Mouse (Mus musculus): ENCODE measurements at regions not wholly inside any gene's neighbourhood (a gene's known extent, or its start where the extent isn't known, plus 50 kb on each side); places are given as distances from the start of the nearest gene placed in this dataset.

GRCm38 (mm10) chr13:100943206-100943848 is 110.1 kb upstream of the Slc30a5 start:
- Histone ChIP-seq H3K9ac (no peak overlapping the region), H3K36me3 (no peaks in the 10 kb centered on the region), H3K27ac (no peak overlapping the region), H3K4me2 (no peak overlapping the region), H3K4me3 (no peak overlapping the region), H3K9me3 (replicated peaks) (no peaks in the 10 kb centered on the region), H3K4me1 (no peaks in the 10 kb centered on the region), H3K27me3 (replicated peaks) (no peaks in the 10 kb centered on the region)
- 53% methylated on average over 5 of the region's 5 CpGs for WGBS (ENCODE audit: insufficient replicate concordance)
- no peak for ATAC-seq

DNA sequence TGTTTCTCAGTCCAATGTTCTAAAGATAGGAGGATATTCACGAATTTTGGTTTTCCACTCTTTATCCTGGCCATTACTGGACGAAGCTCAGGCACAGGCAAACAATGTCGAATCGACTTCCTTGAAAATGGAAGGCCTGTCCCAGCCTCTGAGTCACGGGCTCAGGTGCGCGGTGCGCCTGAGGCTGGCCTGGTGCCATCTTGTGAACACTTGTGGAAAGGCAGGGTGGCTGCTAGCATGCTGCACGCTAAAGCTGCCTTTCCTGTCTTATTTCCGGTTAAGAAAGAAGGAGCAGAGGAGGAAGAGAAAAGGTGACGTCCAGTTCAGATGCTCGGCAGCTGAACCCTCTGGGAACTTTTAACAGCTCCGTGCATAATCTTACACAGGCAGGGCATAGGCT is 107.6 kb upstream of the Slc30a5 start:
- no peaks in the 10 kb centered on the region for H3K9me3 ChIP-seq (replicated peaks)
- H3K27me3 ChIP-seq (replicated peaks) = no peaks in the 10 kb centered on the region
- WGBS (ENCODE audit: insufficient replicate concordance) = 60% methylated on average over 13 of the region's 13 CpGs
- ATAC-seq = no peak
- H3K4me2 ChIP-seq = no peak overlapping the region
- H3K27ac ChIP-seq = no peak overlapping the region
- no peak overlapping the region for H3K9ac ChIP-seq
- no peak overlapping the region for H3K4me3 ChIP-seq
- no peaks in the 10 kb centered on the region for H3K36me3 ChIP-seq
- H3K4me1 ChIP-seq = no peaks in the 10 kb centered on the region

GRCm38 (mm10) chr13:100939677-100940076 is 106.5 kb upstream of the Slc30a5 start:
- H3K4me2 ChIP-seq = no peak overlapping the region
- no peaks in the 10 kb centered on the region for H3K27me3 ChIP-seq (replicated peaks)
- no peak overlapping the region for H3K4me3 ChIP-seq
- no peak overlapping the region for H3K27ac ChIP-seq
- WGBS (ENCODE audit: insufficient replicate concordance) = 33% methylated on average over 4 of the region's 4 CpGs
- no peaks in the 10 kb centered on the region for H3K36me3 ChIP-seq
- no peaks in the 10 kb centered on the region for H3K9me3 ChIP-seq (replicated peaks)
- H3K4me1 ChIP-seq = no peaks in the 10 kb centered on the region
- no peak overlapping the region for H3K9ac ChIP-seq
- ATAC-seq = no peak

DNA sequence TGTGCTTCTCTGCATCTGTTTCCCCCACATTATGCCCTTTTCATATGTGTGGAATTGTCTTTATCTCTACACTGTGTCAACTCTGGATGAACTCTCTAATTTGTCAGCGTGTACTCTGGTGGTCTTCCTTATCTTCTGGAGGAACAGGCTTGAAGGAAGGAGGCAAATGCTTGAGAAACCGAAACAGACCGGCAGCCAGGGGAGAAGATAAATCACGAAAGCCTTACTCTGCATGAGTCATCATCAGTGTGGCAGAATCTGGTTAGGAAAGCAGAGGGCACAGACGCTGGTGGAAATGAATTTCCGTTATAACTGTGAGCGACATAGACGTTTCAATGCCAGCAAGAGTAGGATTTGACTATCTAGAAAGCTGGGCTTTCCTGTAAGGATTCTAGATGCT is 100.0 kb upstream of the Slc30a5 start:
- H3K4me3 ChIP-seq = no peak overlapping the region
- WGBS (ENCODE audit: insufficient replicate concordance) = 48% methylated on average over 8 of the region's 8 CpGs
- H3K27me3 ChIP-seq (replicated peaks) = no peaks in the 10 kb centered on the region
- H3K36me3 ChIP-seq = no peaks in the 10 kb centered on the region
- no peak for ATAC-seq
- no peak overlapping the region for H3K9ac ChIP-seq
- H3K4me1 ChIP-seq = no peaks in the 10 kb centered on the region
- no peak overlapping the region for H3K4me2 ChIP-seq
- H3K9me3 ChIP-seq (replicated peaks) = no peaks in the 10 kb centered on the region
- H3K27ac ChIP-seq = no peak overlapping the region

DNA sequence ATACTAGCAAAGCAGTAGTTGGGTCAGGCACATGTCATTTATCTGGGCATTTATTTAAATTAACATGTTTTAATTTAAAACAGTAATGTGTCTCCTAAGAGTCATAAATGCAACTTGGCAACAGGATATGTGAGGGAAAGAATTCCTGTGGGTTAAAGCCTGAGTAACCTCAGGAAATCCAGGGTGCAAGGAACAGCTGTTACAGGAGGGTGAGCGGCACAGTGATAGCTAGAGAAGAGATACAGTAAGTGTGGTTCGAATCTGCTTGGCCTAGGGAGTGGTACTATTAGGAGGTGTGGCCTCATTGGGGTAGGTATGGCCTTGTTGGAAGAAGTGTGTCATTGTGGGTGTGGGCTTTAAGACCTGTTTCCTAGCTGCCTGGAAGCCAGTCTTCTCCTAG is 66.3 kb upstream of the Slc30a5 start:
- no peak overlapping the region for H3K4me2 ChIP-seq
- WGBS (ENCODE audit: insufficient replicate concordance) = 71% methylated on average over 2 of the region's 2 CpGs

GRCm38 (mm10) chr13:100893871-100894270 is 60.6 kb upstream of the Slc30a5 start:
- no peaks in the 10 kb centered on the region for H3K4me1 ChIP-seq
- 76% methylated on average over 9 of the region's 9 CpGs for WGBS (ENCODE audit: insufficient replicate concordance)
- H3K9ac ChIP-seq = no peak overlapping the region
- no peaks in the 10 kb centered on the region for H3K36me3 ChIP-seq
- no peak for ATAC-seq
- peaks cover 5% of the 10 kb centered on the region; the same call in 1 of the 2 replicates for H3K27me3 ChIP-seq (replicated peaks)
- H3K4me3 ChIP-seq = no peak overlapping the region
- no peak overlapping the region for H3K27ac ChIP-seq
- H3K4me2 ChIP-seq = no peak overlapping the region
- H3K9me3 ChIP-seq (replicated peaks) = no peaks in the 10 kb centered on the region

More for the DNA sequence above, 66.3 kb upstream of the Slc30a5 start:
- Histone ChIP-seq H3K4me1 (no peaks in the 10 kb centered on the region), H3K9me3 (replicated peaks) (no peaks in the 10 kb centered on the region), H3K27ac (no peak overlapping the region), H3K4me3 (no peak overlapping the region), H3K27me3 (replicated peaks) (0 out of 2 replicates have a peak, but pooled peaks cover 5% of the 10 kb centered on the region), H3K9ac (no peak overlapping the region), H3K36me3 (no peaks in the 10 kb centered on the region)
- no peak for ATAC-seq

GRCm38 (mm10) chr13:100893096-100893495 is 59.9 kb upstream of the Slc30a5 start:
- Histone ChIP-seq H3K36me3 (no peaks in the 10 kb centered on the region), H3K27me3 (replicated peaks) (peaks cover 5% of the 10 kb centered on the region; the same call in 1 of the 2 replicates), H3K4me1 (no peaks in the 10 kb centered on the region), H3K9ac (no peak overlapping the region), H3K4me3 (no peak overlapping the region), H3K4me2 (no peak overlapping the region), H3K9me3 (replicated peaks) (no peaks in the 10 kb centered on the region), H3K27ac (no peak overlapping the region)
- ATAC-seq = no peak
- 45% methylated on average over 1 of the region's 1 CpGs for WGBS (ENCODE audit: insufficient replicate concordance)

GRCm38 (mm10) chr13:100892647-100893071 is 59.4 kb upstream of the Slc30a5 start:
- H3K9ac ChIP-seq = no peak overlapping the region
- no peaks in the 10 kb centered on the region for H3K36me3 ChIP-seq
- no peak overlapping the region for H3K4me2 ChIP-seq
- no peak overlapping the region for H3K27ac ChIP-seq
- H3K27me3 ChIP-seq (replicated peaks) = peaks cover 5% of the 10 kb centered on the region; the same call in 1 of the 2 replicates
- no peaks in the 10 kb centered on the region for H3K4me1 ChIP-seq
- 52% methylated on average over 13 of the region's 13 CpGs for WGBS (ENCODE audit: insufficient replicate concordance)
- H3K9me3 ChIP-seq (replicated peaks) = no peaks in the 10 kb centered on the region
- ATAC-seq = no peak
- no peak overlapping the region for H3K4me3 ChIP-seq

DNA sequence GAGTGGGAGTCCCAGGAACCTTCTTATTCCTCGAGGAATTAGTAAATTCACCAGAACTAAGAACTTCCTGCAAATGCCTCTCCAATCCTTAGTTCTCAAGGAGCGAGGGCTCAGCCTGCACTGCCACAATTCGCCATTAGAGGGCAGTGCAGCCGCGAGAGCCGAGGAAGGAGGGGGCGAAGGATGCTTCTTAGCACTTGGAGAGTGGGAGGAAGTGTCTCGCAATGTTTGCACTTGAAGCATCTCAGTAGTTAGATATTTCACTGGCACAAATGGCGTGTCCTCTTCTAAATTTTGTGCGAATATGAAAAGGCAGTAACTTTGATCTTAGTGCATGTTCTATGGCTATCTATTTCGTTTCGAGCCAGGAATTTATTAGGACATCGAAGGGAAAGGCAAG is 59.0 kb upstream of the Slc30a5 start:
- Histone ChIP-seq H3K4me2 (no peak overlapping the region), H3K9ac (no peak overlapping the region), H3K4me1 (no peaks in the 10 kb centered on the region), H3K36me3 (no peaks in the 10 kb centered on the region), H3K27ac (no peak overlapping the region), H3K9me3 (replicated peaks) (no peaks in the 10 kb centered on the region), H3K4me3 (no peak overlapping the region), H3K27me3 (replicated peaks) (peaks cover 5% of the 10 kb centered on the region; the same call in 1 of the 2 replicates)
- no peak for ATAC-seq
- 17% methylated on average over 13 of the region's 13 CpGs for WGBS (ENCODE audit: insufficient replicate concordance)

GRCm38 (mm10) chr13:100890457-100890856 is 57.2 kb upstream of the Slc30a5 start:
- Histone ChIP-seq H3K4me1 (no peaks in the 10 kb centered on the region), H3K27ac (no peak overlapping the region), H3K9ac (no peak overlapping the region), H3K4me2 (no peak overlapping the region), H3K27me3 (replicated peaks) (peaks cover 5% of the 10 kb centered on the region; the same call in 1 of the 2 replicates), H3K9me3 (replicated peaks) (no peaks in the 10 kb centered on the region), H3K4me3 (no peak overlapping the region), H3K36me3 (no peaks in the 10 kb centered on the region)
- no peak for ATAC-seq
- WGBS (ENCODE audit: insufficient replicate concordance) = 79% methylated on average over 6 of the region's 6 CpGs

- no peaks in the 10 kb centered on the region for H3K36me3 ChIP-seq
- no peak overlapping the region for H3K4me3 ChIP-seq
- H3K4me2 ChIP-seq = no peak overlapping the region
- no peaks in the 10 kb centered on the region for H3K9me3 ChIP-seq (replicated peaks)
- no peak overlapping the region for H3K27ac ChIP-seq
- H3K4me1 ChIP-seq = peaks cover 6% of the 10 kb centered on the region; the same call in 1 of the 2 replicates
- no peaks in the 10 kb centered on the region; the same call in 1 of the 2 replicates for H3K27me3 ChIP-seq (replicated peaks)
- 79% methylated on average over 5 of the region's 5 CpGs for WGBS (ENCODE audit: insufficient replicate concordance)
- ATAC-seq = no peak
- H3K9ac ChIP-seq = no peak overlapping the region
These were observed 55.3 kb upstream of the Slc30a5 start for GRCm38 (mm10) chr13:100888481-100888880.

- Histone ChIP-seq H3K27me3 (replicated peaks) (no peaks in the 10 kb centered on the region), H3K36me3 (no peaks in the 10 kb centered on the region), H3K4me3 (no peak overlapping the region), H3K9me3 (replicated peaks) (no peaks in the 10 kb centered on the region), H3K9ac (no peak overlapping the region), H3K27ac (no peak overlapping the region), H3K4me1 (peaks cover 7% of the 10 kb centered on the region; the same call in 1 of the 2 replicates), H3K4me2 (no peak overlapping the region)
- ATAC-seq = no peak
- WGBS (ENCODE audit: insufficient replicate concordance) = 57% methylated on average over 8 of the region's 8 CpGs
These were observed 50.5 kb upstream of the Slc30a5 start for GRCm38 (mm10) chr13:100883711-100884110.
